Mouse (Mus musculus) stomach, embryonic 16.5 days (tissue): Measurements from ENCODE around the gene Tardbp. TPM values are rescaled to one million over a fixed set of nuclear protein-coding genes. Genes with fewer than 3 reads are reported as not detected.

ENCODE experiments used
- ATAC-seq: fragments of 200-750 bp; cut with Nextera tagmentation; 2 replicates; pipeline ENCODE4 v1.8.0; 2017; ENCODE audit warnings: moderate number of reproducible peaks, moderate TSS enrichment; ENCODE audit not compliant: insufficient read depth, low FRiP score
- H3K27ac ChIP-seq: fragments of 300-500 bp; sonication (generic); 2 replicates; pipeline ENCODE4 v1.5.1; 2014; ENCODE audit warnings: low read length
- H3K27me3 ChIP-seq: fragments of 300-500 bp; sonication (generic); 2 replicates; pipeline ENCODE4 v1.6.1; 2014; ENCODE audit warnings: low read length, control low read depth, mixed read lengths; ENCODE audit not compliant: control insufficient read depth, insufficient read depth
- H3K36me3 ChIP-seq: fragments of 300-500 bp; sonication (generic); 2 replicates; pipeline ENCODE4 v1.6.1; 2014; ENCODE audit warnings: low read length; ENCODE audit not compliant: control insufficient read depth, insufficient read depth
- H3K4me1 ChIP-seq: fragments of 300-500 bp; sonication (generic); 2 replicates; pipeline ENCODE4 v1.6.1; 2014; ENCODE audit warnings: low read length, control low read depth, mixed read lengths; ENCODE audit not compliant: control insufficient read depth, insufficient read depth
- H3K4me2 ChIP-seq: fragments of 300-500 bp; sonication (generic); 2 replicates; pipeline ENCODE4 v1.6.1; 2014; ENCODE audit warnings: low read depth, low read length, mixed read lengths
- H3K4me3 ChIP-seq: fragments of 300-500 bp; sonication (generic); replicated peaks from 2 replicates; pipeline ENCODE4 v1.5.1; 2014; ENCODE audit warnings: mild to moderate bottlenecking, low read length
- H3K9ac ChIP-seq: fragments of 300-500 bp; sonication (generic); 2 replicates; pipeline ENCODE4 v1.6.1; 2014; ENCODE audit warnings: low read length
- H3K9me3 ChIP-seq: fragments of 300-500 bp; sonication (generic); replicated peaks from 2 replicates; pipeline ENCODE4 v1.6.1; 2016; ENCODE audit warnings: low read length, control low read depth; ENCODE audit not compliant: control insufficient read depth
- whole genome bisulfite sequencing: fragments of 180-500 bp; shearing (Covaris S2); extraction: QIAGEN DNeasy Blood & Tissue Kit; methylation state at CpG from one replicate; pipeline ENCODE4 v1.1.7; 2014; 5-methylcytosine and 5-hydroxymethylcytosine counted together
- polyA plus RNA-seq: library from polyadenylated mRNA; unstranded; fragments of >200 nt; fragmentation: Nextera tagmentation; extraction: Ambion mirVana; gene quantifications from 2 replicates; pipeline ENCODE4 v1.2.1, GENCODE M21; 2015

Gene Tardbp
- polyA plus RNA-seq, 1 experiment from 2014 or later = 284 TPM

GRCm38 (mm10) chr4:148562676-148563075, 64.1 kb downstream of the Tardbp start:
- peaks cover 31% of the 10 kb centered on the region for H3K36me3 ChIP-seq
- no peak overlapping the region for H3K4me2 ChIP-seq
- no peaks in the 10 kb centered on the region for H3K27me3 ChIP-seq
- peaks cover 6% of the 10 kb centered on the region for H3K4me1 ChIP-seq
- ATAC-seq = no peak
- no peaks in the 10 kb centered on the region for H3K9me3 ChIP-seq
- no peak overlapping the region for H3K9ac ChIP-seq
- 90% methylated on average over 17 of the region's 17 CpGs for WGBS
- H3K4me3 ChIP-seq = no peak overlapping the region
- no peak overlapping the region for H3K27ac ChIP-seq

Other genes with a start within 250 kb of the Tardbp start
- gene Ubiad1, start 182.2 kb downstream of the Tardbp start, polyA plus RNA-seq = 20.0 and 23.7 TPM in 2 replicates
- gene Mtor, start 178.4 kb downstream of the Tardbp start, polyA plus RNA-seq = 10.9 and 15.2 TPM in 2 replicates
- 6.5 and 7.4 TPM in 2 replicates for gene Angptl7, start 126.6 kb downstream of the Tardbp start, polyA plus RNA-seq
- 76.3 and 77.1 TPM in 2 replicates for gene Exosc10, start 68.6 kb downstream of the Tardbp start, polyA plus RNA-seq
- gene Srm, start 35.5 kb downstream of the Tardbp start, polyA plus RNA-seq = 165 and 166 TPM in 2 replicates
- gene Masp2, start 24.5 kb downstream of the Tardbp start, polyA plus RNA-seq = 1.4 and 1.8 TPM in 2 replicates
- 0.09 TPM in 1 of 2 replicates, not detected in the other for gene Gm572, start 16.3 kb upstream of the Tardbp start, polyA plus RNA-seq
- 9.9 and 10.5 TPM in 2 replicates for gene Casz1, start 177.4 kb upstream of the Tardbp start, polyA plus RNA-seq